Mouse (Mus musculus) ZHBTc4 (cell line): ENCODE data around the gene Pctp.

ENCODE experiments used
- DNase-seq: peaks from one replicate; pipeline ENCODE4 v3.0.0-alpha.2; 2011; ENCODE audit warnings: low read depth, low spot score

Pctp gene

DNA sequence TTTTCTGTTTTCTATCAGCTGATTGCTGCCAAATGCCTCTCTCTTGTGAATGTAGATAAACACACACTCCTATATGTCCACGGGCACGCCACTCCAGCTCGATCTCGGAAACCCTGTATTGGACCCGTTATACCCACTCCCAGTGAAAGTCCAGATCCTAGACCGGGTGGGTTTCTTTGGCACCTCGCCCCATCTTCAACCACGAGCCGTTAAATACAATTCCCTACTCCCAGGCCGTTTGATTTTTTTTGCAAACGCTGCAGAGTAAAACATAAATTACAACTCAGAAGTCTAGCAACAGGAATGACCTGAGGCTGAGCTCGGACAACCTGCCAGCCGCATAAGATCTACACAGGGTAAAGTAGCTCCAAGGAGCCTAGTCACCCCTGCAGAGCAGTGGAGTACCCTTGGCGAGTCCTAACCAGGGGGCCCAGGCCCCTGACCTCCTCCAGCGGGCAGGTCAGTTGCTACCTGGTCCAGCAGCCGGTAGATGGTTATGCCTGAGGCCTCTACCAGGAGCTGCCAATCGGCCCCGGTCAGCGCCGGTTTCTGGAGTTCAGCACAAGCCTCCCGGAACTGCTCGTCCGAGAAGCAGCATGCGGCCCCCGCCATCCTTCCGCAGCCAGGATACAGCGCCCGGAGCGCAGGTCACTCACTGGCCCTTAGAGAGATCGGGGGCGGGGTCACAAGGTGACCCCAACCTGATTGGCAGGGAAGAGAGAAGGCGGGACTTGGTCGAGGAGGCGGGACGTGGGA lies at the start of gene Pctp:
Gene Pctp, minus strand, starts transcription at position 664 of the 756 bp plus-strand sequence.
- peak; percentile 96 for DNase-seq

DNA sequence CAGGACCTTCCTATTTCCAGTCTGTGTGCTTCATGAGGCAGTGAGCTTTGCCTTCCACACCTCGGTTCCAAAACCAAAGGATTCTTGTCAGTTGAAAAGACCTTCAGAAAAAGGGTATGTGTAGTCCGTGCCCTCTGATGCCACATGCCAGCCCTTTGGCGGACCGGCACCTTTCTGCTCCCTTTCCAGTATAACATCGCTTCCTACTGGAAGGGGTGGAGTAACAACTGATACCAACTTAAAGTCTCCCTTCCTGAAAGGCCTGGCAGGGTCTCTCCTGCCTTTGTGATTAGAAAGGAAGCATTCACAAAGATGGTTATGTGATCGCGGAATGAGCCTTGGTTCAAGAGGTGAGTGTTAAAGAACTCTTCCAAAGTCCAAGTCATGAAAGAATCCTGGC lies 47.3 kb upstream of the Pctp start:
- no peak for DNase-seq

DNA sequence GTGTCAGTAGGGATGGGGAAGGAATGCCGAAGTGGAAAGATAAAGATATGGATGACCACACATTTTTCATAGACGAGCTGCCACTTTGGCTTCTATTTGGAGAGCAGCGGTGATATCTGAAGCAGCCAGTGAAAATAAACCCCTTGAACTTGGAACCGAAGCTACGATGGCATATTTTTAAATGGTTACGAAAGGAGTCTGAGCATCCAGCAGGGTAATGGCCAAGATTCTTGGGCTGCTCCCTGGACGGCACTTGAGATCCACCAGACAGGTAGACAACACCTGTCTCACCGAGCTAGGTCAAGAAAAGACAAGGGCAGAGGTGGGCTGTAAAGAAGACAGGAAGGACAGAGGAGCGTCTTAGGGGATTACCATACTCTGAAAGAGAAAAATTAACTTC lies 44.6 kb upstream of the Pctp start:
- no peak for DNase-seq

DNA sequence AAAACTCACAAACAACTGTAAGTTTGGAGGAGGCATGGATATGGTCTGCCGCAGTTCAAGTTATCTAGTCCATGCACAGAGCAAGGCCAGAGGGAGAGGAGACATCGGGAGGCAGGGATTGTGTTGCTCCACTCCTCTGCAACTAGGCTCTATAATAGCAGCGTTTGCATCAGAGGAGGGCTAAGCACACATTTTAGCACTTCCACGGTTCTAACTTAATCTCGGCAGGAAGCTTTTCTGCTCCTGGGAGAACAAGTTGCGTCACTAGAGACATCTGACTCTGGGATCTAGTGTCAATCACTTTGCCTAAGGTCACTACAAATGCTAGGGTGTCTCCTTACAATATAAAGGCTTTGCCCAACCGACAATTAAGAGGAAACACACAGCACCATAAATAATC lies 43.5 kb upstream of the Pctp start:
- no peak for DNase-seq

DNA sequence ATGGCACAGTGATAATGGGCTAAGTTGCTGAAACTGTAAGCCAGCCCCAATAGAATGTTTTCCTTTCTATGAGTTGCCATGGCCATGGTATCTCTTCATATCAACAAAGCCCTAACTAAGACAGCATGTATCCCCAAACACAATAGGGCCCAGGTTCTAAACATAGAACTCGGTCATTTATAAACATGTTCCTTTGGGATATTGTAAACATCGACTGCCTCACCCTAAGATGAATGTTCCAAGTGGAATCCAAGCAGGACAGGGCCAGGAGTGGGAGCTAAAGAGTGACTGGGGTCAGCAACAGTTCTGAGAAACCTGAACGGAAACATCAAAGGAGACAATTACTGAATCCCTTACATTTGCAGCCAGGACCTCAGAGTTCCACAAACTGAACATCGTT lies 41.8 kb upstream of the Pctp start:
- no peak for DNase-seq

DNA sequence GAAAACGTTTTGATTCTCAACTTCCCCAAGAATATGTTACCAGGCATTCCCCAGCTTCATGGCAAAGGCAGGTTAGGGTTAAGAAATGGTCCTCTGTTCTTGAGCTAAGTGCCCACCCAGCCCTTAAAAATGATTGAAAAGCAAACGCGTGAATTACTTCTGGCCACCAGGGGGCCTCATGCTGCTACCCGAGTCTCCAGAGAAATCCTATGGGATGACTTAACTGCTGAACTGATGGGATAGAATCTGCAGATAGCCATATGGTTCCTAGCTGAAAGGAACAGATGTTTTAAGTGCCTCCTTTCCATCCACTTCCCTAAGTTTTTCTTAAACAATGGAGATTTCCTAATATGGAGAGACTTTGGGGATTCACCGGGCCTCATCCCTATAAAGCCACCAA lies 35.3 kb upstream of the Pctp start:
- DNase-seq = peak; percentile 71

DNA sequence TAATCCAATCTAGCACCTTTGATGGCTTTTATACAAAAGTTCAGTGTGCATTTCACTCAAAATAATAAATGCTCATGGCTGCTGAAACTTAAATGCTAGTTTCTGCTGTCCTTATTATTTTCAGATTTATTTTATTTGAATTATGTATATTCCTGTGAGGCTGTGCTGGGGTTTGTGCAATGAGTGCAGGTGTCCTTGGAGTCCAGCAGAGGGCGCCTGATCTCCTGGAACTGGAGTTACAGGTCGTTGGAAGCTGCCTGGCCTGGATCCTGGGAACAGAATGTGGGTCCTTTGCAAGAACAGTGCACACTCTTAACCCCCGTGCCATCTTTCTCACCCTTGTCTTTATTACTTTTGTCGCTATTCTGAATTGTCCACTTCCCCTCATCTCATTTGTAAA lies 33.7 kb upstream of the Pctp start:
- DNase-seq = peak; percentile 80

DNA sequence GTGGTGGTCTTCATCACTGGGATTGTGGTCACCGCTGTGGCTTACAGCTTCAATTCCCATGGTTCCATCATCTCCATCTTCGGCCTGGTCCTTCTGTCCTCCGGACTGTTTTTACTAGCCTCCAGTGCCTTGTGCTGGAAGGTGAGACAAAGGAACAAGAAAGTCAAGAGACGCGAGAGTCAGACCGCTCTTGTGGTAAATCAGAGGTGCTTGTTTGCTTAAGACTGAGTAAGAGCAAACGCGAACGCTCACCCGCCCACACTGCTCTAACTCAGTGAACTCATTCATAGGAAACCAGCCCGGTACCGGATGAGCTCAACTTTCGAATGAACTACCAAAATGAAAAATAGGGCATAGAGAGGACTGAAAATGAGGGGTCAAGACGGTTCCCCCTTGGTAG lies 32.8 kb upstream of the Pctp start:
- no peak for DNase-seq

DNA sequence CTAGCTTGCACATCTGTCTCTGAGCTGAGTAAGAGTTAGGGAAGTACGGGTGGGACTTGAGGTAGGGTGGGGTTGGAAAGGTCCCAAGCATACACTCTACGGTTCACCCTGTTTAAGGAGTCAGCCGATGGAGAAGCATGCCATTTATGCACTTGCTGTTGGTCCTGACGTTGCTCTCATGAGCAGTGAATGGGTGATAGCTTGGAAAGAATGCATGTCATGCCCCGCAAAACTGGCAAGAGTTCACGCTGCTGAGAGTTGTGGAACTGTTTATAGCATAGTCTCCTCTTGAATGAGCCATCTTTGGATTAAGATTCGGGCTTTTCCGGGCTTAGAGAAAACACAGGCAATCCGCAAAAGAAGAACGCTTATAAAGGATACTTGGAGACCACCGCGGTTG lies 32.0 kb upstream of the Pctp start:
- no peak for DNase-seq

DNA sequence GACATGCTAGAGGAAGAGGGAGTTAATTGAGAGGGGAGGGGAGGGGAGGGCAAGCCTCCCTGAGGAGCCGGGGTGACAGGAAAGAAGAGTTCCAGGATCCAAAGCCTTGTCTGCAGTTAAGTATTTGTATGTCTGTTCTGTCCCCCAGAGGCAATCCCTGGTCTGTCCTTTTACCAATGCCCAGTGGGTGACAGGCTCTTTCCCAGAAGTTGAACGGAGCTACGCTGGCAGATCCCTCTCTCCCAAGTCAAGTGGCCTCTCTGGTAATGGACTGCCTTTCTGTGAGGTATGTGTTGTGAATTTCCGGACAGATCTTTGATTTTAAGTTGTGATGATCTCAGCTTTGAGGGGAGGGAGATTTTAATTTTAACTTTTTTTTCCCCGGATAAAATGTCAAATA lies 30.7 kb upstream of the Pctp start:
- no peak for DNase-seq

DNA sequence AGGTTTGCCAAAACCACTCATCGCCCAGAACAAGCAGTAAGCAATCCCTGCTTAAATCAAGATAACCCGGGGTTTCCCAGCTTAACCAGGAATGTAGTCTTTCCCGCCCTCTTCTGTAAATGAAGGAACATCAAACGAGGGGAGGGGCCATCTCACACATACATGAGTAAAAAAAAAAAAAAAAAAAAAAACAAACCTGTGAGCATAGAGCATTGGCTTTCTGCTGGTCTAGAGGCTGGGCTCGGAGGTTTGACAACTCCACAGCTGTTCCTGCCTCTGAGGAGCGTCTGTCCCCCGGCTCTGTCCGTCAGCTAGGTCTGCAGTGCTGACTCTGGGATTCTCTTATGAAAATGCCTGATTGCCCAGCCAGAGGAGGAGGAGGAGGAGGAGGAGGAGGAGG lies 30.1 kb upstream of the Pctp start:
- DNase-seq = no peak

DNA sequence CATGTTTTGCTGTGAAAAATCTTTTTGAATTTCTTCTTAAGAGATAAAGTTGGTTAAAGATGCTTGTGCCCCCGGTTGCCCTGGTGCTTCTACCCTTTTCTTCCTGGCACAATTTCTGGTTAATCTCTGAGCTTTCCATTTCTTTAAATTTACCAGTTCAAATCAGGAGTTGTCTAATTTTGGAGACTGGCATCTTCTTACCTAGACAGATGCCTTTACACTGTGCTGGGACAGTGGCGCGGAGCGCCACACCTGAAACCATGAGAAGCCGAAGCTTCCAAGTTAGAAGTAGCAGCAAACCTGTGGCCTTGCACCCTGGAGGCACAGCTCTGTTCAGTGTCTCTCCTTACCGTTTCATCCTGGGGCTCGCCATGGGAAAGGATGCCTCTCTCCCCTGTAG lies 28.4 kb upstream of the Pctp start:
- no peak for DNase-seq

DNA sequence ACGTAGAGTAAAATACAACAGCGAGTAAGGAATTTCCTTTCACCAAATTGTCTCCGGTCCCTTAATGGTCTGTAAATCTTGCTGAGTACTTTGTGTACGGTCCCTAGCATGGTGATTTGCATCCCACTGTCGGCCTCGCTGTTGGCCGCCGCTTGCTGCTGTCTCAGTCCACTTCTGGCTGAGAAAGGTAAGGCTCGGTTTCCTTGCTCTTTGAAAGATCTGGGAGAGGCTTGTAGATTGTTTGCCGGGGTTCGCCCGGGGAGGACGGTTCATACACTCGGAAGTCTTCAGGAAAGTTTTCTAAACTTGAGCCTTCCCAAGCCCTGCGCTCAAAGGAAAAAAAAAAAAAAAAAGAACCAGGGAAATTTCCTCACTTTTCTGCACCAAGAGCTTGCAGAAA lies 27.9 kb upstream of the Pctp start:
- peak; percentile 68 for DNase-seq

DNA sequence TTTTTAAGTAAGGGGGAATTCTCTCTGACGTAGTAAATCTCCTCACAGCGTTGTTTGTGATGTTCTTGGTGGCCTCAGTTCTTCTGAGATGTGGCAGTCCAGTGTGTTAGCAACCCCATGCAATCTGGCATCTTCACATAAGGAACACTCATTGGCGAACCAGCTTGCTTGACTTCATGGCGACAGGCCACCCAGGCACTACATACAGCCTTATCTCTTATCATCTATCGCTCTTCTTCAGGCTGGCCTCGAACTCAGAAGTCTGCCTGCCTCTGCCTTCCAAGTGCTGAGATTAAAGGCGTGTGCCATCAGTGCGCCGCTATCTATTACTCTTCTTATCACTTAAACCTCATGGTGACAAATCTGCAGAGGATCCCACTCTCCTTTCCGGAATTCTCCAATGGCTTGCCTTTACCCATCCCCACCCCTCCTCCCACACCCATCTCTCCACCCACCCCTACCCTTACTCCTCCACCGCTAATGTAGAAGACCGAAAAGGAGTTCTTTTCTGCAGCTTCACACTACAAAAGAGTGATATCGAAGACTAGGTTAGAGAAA lies 27.2 kb upstream of the Pctp start, which contains the start of gene Tmem100:
Gene Tmem100, plus strand, starts transcription at position 508 of the 558 bp plus-strand sequence.
- DNase-seq = no peak

DNA sequence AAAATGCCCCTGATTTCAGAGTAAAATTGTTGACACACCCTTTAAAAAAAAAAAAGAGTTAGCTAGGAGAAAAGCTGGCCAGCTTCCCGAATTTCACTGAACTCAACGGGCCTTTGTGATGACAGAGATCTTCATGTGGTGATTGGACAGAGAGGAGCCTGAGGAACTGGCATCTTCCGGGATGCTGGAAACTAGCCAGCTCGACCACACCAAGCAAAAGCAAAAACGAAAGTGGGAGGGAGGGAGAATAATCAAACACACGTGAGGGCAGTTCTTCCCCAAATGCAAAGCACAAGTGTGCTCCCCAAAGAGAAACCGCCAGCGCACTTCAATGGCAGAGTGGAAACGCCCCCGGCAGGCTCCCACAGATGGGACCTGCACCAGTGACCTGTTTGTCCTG lies 26.7 kb upstream of the Pctp start:
- no peak for DNase-seq

DNA sequence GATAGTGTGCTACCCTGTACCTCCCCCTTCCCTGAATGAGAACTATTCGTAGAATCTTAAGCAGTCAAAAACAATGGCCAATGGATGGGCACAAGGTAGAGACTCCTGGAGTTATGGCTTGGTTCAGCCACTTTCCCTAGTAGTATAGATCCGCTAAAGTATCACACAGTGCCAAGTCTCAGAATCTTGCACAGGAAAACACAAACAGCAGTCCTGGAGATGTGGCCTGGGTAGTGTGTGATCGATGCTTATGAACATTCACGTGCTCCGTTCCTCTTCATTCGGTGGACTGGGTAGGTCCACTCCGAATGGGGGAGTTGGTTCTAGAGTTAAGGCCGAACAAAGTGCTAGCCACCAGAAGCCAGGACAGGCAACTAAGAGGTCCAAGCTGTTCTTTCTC lies 26.1 kb upstream of the Pctp start:
- no peak for DNase-seq

DNA sequence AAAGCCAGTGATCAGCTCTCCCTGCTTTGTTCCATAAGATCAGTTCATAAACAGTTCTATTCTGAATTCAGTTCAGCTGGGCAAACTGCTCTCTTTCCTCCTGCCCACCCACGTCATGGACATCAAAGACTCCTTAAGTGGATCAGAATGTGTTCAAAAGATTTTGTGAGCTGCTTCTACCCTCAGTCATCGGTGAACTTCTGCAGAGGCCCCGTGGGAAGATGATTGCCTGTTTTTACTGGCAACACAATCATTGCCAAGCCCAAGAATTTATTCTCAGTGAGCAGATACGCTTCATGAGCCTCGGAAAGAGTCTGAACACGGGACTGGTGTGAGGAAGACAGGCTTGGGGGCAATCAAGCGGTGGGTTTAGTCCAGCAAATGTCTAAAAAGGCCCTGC lies 24.5 kb upstream of the Pctp start:
- no peak for DNase-seq

DNA sequence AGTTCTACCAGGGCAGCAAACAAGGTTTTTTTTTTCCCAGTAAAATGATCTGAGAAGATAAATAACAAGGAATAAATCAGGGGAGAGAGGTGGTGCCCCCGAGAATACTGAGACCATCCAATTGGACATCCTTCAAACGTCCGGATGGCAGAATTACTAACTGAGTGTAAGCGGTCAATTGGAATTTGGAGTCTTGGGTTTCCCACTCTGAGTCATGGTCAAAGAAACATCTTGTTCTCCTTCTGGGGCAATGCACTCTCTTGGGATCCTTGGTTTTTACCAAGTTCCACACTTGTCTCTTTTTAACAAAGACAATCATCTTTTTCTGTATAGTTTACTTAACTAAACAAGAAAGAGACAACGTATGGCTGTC lies 24.1 kb upstream of the Pctp start:
- DNase-seq = no peak

DNA sequence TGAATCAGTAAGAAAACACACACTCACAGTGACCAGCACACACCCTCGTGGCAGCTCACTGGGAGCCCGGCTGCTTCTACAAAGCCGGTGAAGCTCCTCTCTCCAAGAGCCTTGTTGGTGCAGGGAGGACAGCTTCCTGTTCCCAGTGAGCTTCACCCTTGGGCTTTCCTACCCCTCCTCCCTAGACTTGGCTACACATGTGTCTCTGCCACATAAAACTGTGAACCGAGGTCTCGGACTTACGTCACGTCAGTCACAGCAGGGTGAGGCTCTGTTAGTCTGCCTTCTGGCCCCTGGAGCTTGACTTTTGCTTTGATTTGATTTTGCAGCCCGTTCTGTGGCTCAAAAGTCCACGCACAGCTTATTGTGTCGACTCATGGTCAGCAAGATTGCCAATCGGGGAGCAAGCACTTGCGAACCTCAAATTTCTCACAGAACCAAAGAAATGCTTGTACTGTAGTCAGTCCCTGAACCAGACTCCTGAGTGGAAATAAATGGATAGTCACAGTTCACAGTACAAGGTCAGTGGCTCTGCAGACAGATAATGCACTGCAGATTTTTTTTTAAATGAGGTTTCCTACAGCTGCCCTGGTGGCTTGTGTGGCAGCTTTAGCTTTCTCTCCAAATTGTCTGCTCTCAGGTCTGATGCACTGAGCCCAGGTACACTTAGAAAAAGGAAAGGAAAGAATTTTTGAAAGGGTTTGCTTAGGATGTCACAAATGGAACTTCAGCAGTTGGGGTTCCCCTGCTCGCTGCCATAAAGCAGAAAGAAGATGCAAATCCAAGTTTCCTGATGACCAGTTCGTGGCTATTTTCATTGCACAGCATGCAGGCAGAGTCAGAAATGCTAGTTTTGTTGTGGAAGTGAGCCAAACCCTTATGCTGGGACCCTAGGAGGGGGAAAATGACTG lies 23.5 kb upstream of the Pctp start:
- DNase-seq = no peak

DNA sequence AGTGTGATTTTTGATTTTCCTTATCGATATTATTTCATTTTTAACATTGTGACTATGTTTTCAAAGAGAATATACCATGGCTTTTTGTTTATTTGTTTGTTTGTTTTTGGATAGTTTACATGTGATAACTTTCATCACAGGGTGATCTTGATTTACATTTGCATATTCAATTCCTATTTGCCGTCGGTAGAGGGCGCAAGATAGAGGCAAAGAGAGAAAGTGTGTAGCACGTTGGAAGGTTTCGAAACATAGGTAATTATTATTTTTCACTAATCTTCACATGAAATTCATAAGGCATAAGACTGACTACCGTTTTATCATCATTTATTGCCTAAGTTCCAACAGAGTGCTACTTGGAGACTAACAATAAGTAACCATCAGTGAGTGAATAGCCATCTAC lies 16.5 kb upstream of the Pctp start:
- peak; percentile 50 for DNase-seq

DNA sequence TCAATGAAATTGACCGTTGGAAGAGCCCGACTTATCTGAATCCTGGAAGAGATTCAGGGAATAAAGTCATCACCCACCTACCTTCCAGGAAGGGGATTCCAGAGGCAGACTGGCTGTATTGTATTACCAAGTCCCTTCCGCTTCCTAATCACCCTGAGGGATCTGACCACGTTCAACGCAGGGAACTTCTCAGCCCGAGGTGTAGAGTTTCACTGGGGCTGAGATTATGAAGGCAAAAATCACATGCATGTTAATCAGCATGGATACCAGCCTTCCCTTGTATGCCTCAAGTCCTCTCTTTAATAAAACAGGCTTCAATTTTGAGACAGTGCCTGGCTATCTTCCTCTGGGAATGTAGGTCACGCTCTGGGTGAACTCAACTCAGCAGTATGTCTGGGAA lies 12.6 kb upstream of the Pctp start:
- DNase-seq = no peak

DNA sequence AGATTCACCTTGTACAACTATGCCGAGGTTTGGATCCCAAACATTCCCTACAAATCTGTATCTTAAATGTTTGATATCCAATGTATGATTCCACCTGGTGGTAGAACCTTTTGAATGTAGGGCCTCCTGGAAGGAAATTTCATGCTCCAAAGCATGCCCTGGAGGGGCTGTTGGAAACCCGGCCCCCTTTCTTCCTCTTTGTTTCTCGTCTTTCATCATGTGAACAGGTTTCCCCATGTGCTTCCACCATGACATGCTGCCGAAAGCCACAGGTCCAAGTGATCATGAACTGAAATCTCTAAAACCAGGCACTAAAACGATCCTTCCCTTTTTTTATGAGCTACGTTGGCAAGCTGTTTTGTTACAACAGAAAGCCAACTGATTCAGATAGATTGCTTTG lies 11.0 kb upstream of the Pctp start:
- no peak for DNase-seq
